Mouse (Mus musculus): ENCODE data around the gene Itga6.

Itga6 gene

GRCm38 (mm10) chr2:71734792-71735392 is 10.5 kb upstream of the Itga6 start:
- DNase-seq: no peak

- DNase-seq: no peak
Observed at GRCm38 (mm10) chr2:71735541-71736159, 9.8 kb upstream of the Itga6 start.

- no peak for DNase-seq
Observed at GRCm38 (mm10) chr2:71736213-71736612, 9.2 kb upstream of the Itga6 start.

GRCm38 (mm10) chr2:71739173-71739860 is 6.1 kb upstream of the Itga6 start:
- no peak for DNase-seq

- no peak for DNase-seq
Observed at GRCm38 (mm10) chr2:71742557-71742956, 2.9 kb upstream of the Itga6 start.

- DNase-seq: no peak
Observed at GRCm38 (mm10) chr2:71743377-71743776, 2.0 kb upstream of the Itga6 start.

GRCm38 (mm10) chr2:71744320-71744719 is 1.1 kb upstream of the Itga6 start:
- no peak for DNase-seq

- no peak for DNase-seq
Observed at GRCm38 (mm10) chr2:71744861-71745507, 432 bp upstream of the Itga6 start.

- no peak for DNase-seq
Observed at GRCm38 (mm10) chr2:71748451-71748850, 3.0 kb downstream of the Itga6 start.

GRCm38 (mm10) chr2:71749367-71750086 is 4.1 kb downstream of the Itga6 start:
- DNase-seq: no peak

GRCm38 (mm10) chr2:71750087-71750453 is 4.7 kb downstream of the Itga6 start:
- no peak for DNase-seq

- DNase-seq: no peak
Observed at GRCm38 (mm10) chr2:71751336-71751735, 5.9 kb downstream of the Itga6 start.

GRCm38 (mm10) chr2:71751863-71752262 is 6.4 kb downstream of the Itga6 start:
- DNase-seq: no peak

GRCm38 (mm10) chr2:71752383-71752782 is 7.0 kb downstream of the Itga6 start:
- DNase-seq: no peak

- no peak for DNase-seq
Observed at GRCm38 (mm10) chr2:71753161-71753560, 7.7 kb downstream of the Itga6 start.

- DNase-seq: no peak
Observed at GRCm38 (mm10) chr2:71755748-71756147, 10.3 kb downstream of the Itga6 start.

- no peak for DNase-seq
Observed at GRCm38 (mm10) chr2:71757098-71757497, 11.7 kb downstream of the Itga6 start.

GRCm38 (mm10) chr2:71758591-71759531 is 13.4 kb downstream of the Itga6 start:
- no peak for DNase-seq

- no peak for DNase-seq
Observed at GRCm38 (mm10) chr2:71760091-71760490, 14.7 kb downstream of the Itga6 start.

- DNase-seq: no peak
Observed at GRCm38 (mm10) chr2:71761081-71761480, 15.7 kb downstream of the Itga6 start.

GRCm38 (mm10) chr2:71764525-71764924 is 19.1 kb downstream of the Itga6 start:
- DNase-seq: no peak

Data from right cerebral cortex, postnatal 25 days (tissue).